ENCODE assay signal across 9 mouse cellular contexts in the genomic region with DNA sequence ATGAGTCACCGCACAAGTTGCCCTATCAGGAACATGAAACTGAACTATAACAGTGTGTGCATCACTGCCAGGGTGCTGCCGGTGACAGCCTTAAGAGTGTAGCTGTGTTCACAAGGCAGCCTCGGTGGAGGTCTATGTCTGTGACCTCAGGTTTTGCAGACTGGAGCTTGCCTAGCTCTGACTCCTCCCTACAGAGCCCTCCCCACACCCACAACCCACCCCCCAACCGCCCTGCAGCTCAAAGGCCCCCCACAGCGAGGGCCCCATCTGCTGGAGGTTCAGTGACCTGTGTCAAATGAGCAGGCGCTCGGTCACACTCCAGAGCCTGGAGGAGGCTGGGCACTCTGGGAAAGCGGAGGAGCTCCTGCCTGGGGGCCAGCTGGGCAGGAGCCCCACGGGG. TPM values are rescaled to one million over a fixed set of nuclear protein-coding genes. Genes with fewer than 3 reads are reported as not detected.
DNase-seq lines count a peak whose midpoint lies in the region; ATAC-seq and TF ChIP-seq lines count a peak whose summit lies in the region.
"Had no signal": no experiment of that assay in that cellular context is flagged by ENCODE, and none has a peak within 500 bp of the region (broad histone marks: within the 10 kb centered on the region; RNA-seq: fewer than 3 reads in every experiment).

No protein-coding gene starts in this region.

- H3K27me3 ChIP-seq in heart, postnatal 0 days (ENCODE audit: control insufficient read depth, insufficient read depth, low read length), result peaks cover 43% of the 10 kb centered on the region
- H3K27me3 ChIP-seq in hindbrain, embryonic 12.5 days, result peaks cover 67% of the 10 kb centered on the region

- TF ChIP-seq CTCF in heart, postnatal 0 days (IDR thresholded peaks at IDR 0.05; ENCODE audit: low read depth), result peak; percentile 28; the same call in 1 of the 2 replicates

- DNase-seq in heart, postnatal 0 days (ENCODE audit: low spot score), result peak; percentile 72
- no peak for DNase-seq in heart, postnatal 10 days
- peak; percentile 60 for DNase-seq in R1 (ENCODE audit: low read depth, low spot score)
- peak; percentile 70 for DNase-seq in mesoderm, embryonic 11.5 days (ENCODE audit: low read depth, low spot score)
- no peak for DNase-seq in layer of hippocampus, postnatal 36 days
- DNase-seq in ovary, postnatal 14 days (ENCODE audit: low spot score), result no peak
- no peak for DNase-seq in layer of hippocampus, adult 8-10 months (ENCODE audit: low spot score in 2 of 2)

- H3K36me3 ChIP-seq in heart, postnatal 0 days (replicated peaks; ENCODE audit: control insufficient read depth, insufficient read depth, low read length), result no peaks in the 10 kb centered on the region
- H3K36me3 ChIP-seq in hindbrain, embryonic 12.5 days, result no peaks in the 10 kb centered on the region

- peak; percentile 87 for ATAC-seq in heart, postnatal 0 days (ENCODE audit: insufficient read depth, low read depth)
- peak; percentile 30; the same call in 1 of the 2 replicates for ATAC-seq in hindbrain, embryonic 12.5 days (ENCODE audit: low FRiP score)

- no peaks in the 10 kb centered on the region for H3K9me3 ChIP-seq in heart, postnatal 0 days (replicated peaks; ENCODE audit: control insufficient read depth, low read length)
- no peaks in the 10 kb centered on the region for H3K9me3 ChIP-seq in hindbrain, embryonic 12.5 days (replicated peaks)

- WGBS in heart, postnatal 0 days, result 8% methylated on average over 9 of the region's 9 CpGs
- WGBS in hindbrain, embryonic 12.5 days, result 2% methylated on average over 9 of the region's 9 CpGs

- peaks cover 5% of the 10 kb centered on the region for H3K4me1 ChIP-seq in heart, postnatal 0 days (ENCODE audit: control insufficient read depth, insufficient read depth)
- H3K4me1 ChIP-seq in hindbrain, embryonic 12.5 days, result peaks cover 50% of the 10 kb centered on the region

- intact Hi-C loops in heart, postnatal 10 days (cut with DNase I), result no loop called here

- no peak overlapping the region for H3K4me3 ChIP-seq in heart, postnatal 0 days (ENCODE audit: low read depth, low read length)
- H3K4me3 ChIP-seq in hindbrain, embryonic 12.5 days, result no peak overlapping the region

- H3K27ac ChIP-seq in heart, postnatal 0 days (ENCODE audit: low read depth), result peak overlapping the region; percentile 66
- H3K27ac ChIP-seq in hindbrain, embryonic 12.5 days, result peak overlapping the region; percentile 36; the same call in 1 of the 2 replicates

- no peak overlapping the region for H3K9ac ChIP-seq in heart, postnatal 0 days (replicated peaks; ENCODE audit: low read depth, low read length)
- no peak overlapping the region for H3K9ac ChIP-seq in hindbrain, embryonic 12.5 days

- peak overlapping the region; percentile 30 for H3K4me2 ChIP-seq in heart, postnatal 0 days (ENCODE audit: low read depth, low read length)
- peak overlapping the region; percentile 30 for H3K4me2 ChIP-seq in hindbrain, embryonic 12.5 days (replicated peaks)

- no peak for TF ChIP-seq EP300 in heart, postnatal 0 days (IDR thresholded peaks at IDR 0.05; ENCODE audit: low read depth)

RNA-seq across cellular contexts. Expression of a gene that starts 3.7 kb away (rescaled TPM):
- 0.04 and 1.5 TPM in 2 replicates for total RNA-seq in heart, postnatal 0 days (2014; rRNA removed; ENCODE audit: low replicate concordance)
- polyA plus RNA-seq in heart, postnatal 0 days (2015; fragmentation: Nextera tagmentation; extraction: Ambion mirVana), result 0.03 and 0.08 TPM in 2 replicates
- under 1 TPM; 0.12 to 0.26 TPM for total RNA-seq in heart, postnatal 10 days (2021)
- 24.2 and 24.4 TPM in 2 replicates for polyA plus RNA-seq in hindbrain, embryonic 12.5 days (2016; fragmentation: Nextera tagmentation; extraction: Ambion mirVana)
- 10 to 100 TPM; 42.7 to 44.9 TPM for total RNA-seq in layer of hippocampus, postnatal 36 days (2021)
- total RNA-seq in layer of hippocampus, adult 8-10 months (2022), result 10 to 100 TPM; 39.6 to 42.8 (median 40.0) TPM

RNA-seq across cellular contexts. Expression of a gene that starts 40.5 kb away (rescaled TPM):
- total RNA-seq in heart, postnatal 0 days (2014; rRNA removed; ENCODE audit: low replicate concordance), result 2.6 and 5.5 TPM in 2 replicates
- polyA plus RNA-seq in heart, postnatal 0 days (2015; fragmentation: Nextera tagmentation; extraction: Ambion mirVana), result 33.4 and 39.7 TPM in 2 replicates
- total RNA-seq in heart, postnatal 10 days (2021), result 10 to 100 TPM; 13.8 to 16.8 TPM
- polyA plus RNA-seq in hindbrain, embryonic 12.5 days (2016; fragmentation: Nextera tagmentation; extraction: Ambion mirVana), result 60.7 and 68.8 TPM in 2 replicates
- total RNA-seq in layer of hippocampus, postnatal 36 days (2021), result 10 to 100 TPM; 15.9 to 16.9 TPM
- total RNA-seq in layer of hippocampus, adult 8-10 months (2022), result 10 to 100 TPM; 15.3 to 18.3 (median 16.4) TPM

RNA-seq across cellular contexts. Expression of a gene that starts 42.3 kb away (rescaled TPM):
- not detected in 2 replicates for total RNA-seq in heart, postnatal 0 days (2014; rRNA removed; ENCODE audit: low replicate concordance)
- polyA plus RNA-seq in heart, postnatal 0 days (2015; fragmentation: Nextera tagmentation; extraction: Ambion mirVana), result not detected in 2 replicates
- total RNA-seq in heart, postnatal 10 days (2021), result not detected
- 0.75 and 1.0 TPM in 2 replicates for polyA plus RNA-seq in hindbrain, embryonic 12.5 days (2016; fragmentation: Nextera tagmentation; extraction: Ambion mirVana)
- 1 to 10 TPM; 1.1 to 1.4 TPM for total RNA-seq in layer of hippocampus, postnatal 36 days (2021)
- total RNA-seq in layer of hippocampus, adult 8-10 months (2022), result 1 to 10 TPM in 2 of 4 experiments, under 1 TPM in 2; 0.80 to 2.4 (median 1.1) TPM
- polyA plus RNA-seq: spleen, adult 2 months had no signal

RNA-seq across cellular contexts. Expression of a gene that starts 47.6 kb away (rescaled TPM):
- 7.1 and 14.5 TPM in 2 replicates for total RNA-seq in heart, postnatal 0 days (2014; rRNA removed; ENCODE audit: low replicate concordance)
- 6.2 and 6.5 TPM in 2 replicates for polyA plus RNA-seq in heart, postnatal 0 days (2015; fragmentation: Nextera tagmentation; extraction: Ambion mirVana)
- 10 to 100 TPM; 15.7 to 19.6 TPM for total RNA-seq in heart, postnatal 10 days (2021)
- polyA plus RNA-seq in hindbrain, embryonic 12.5 days (2016; fragmentation: Nextera tagmentation; extraction: Ambion mirVana), result 3.3 and 6.8 TPM in 2 replicates
- 1 to 10 TPM; 1.7 to 2.4 TPM for total RNA-seq in layer of hippocampus, postnatal 36 days (2021)
- 1 to 10 TPM; 1.6 to 2.9 (median 2.0) TPM for total RNA-seq in layer of hippocampus, adult 8-10 months (2022)

Comparison
In these comparisons a context has a peak if more than half of its experiments do, and no peak if none do; other contexts are left out.
1. DNase-seq: peak in heart, postnatal 0 days (single experiment), R1 (single experiment) and mesoderm, embryonic 11.5 days (single experiment); none in heart, postnatal 10 days (0 of 2), layer of hippocampus, postnatal 36 days (0 of 2), ovary, postnatal 14 days (single experiment) and layer of hippocampus, adult 8-10 months (0 of 2).
2. RNA of a gene that starts 3.7 kb away (total RNA-seq): 42.7 to 44.9 TPM in layer of hippocampus, postnatal 36 days and 39.6 to 42.8 TPM in layer of hippocampus, adult 8-10 months; 0.04 to 1.5 TPM in heart, postnatal 0 days and 0.12 to 0.26 TPM in heart, postnatal 10 days; every median in the first group is over 10 times any median in the second.